Mouse (Mus musculus) kidney, embryonic 15.5 days (tissue): ENCODE measurements around the gene Serpinb6a. TPM values are rescaled to one million over a fixed set of nuclear protein-coding genes. Genes with fewer than 3 reads are reported as not detected.

ENCODE experiments used
- polyA plus RNA-seq: library from polyadenylated mRNA; unstranded; fragments of >200 nt; fragmentation: Nextera tagmentation; extraction: Ambion mirVana; gene quantifications from 2 replicates; pipeline ENCODE4 v1.2.1, GENCODE M21; 2015

Gene Serpinb6a
- polyA plus RNA-seq, 1 experiment from 2014 or later = 70.9 TPM

Other genes starting within 250 kb of the Serpinb6a start
- gene Serpinb6e, start 159.4 kb downstream of the Serpinb6a start, polyA plus RNA-seq = not detected in 2 replicates
- gene Serpinb6c, start 97.1 kb downstream of the Serpinb6a start, polyA plus RNA-seq = 0.19 and 0.32 TPM in 2 replicates
- 26.1 and 26.2 TPM in 2 replicates for gene Nqo2, start 38.1 kb downstream of the Serpinb6a start, polyA plus RNA-seq
- 18.3 and 18.6 TPM in 2 replicates for gene Ripk1, start 431 bp downstream of the Serpinb6a start, polyA plus RNA-seq
- 66.7 and 72.2 TPM in 2 replicates for gene Bphl, start 34.8 kb upstream of the Serpinb6a start, polyA plus RNA-seq
- gene Tubb2a, start 75.2 kb upstream of the Serpinb6a start, polyA plus RNA-seq = 102 and 132 TPM in 2 replicates
- gene Tubb2b, start 127.7 kb upstream of the Serpinb6a start, polyA plus RNA-seq = 29.3 and 36.6 TPM in 2 replicates
- 79.0 and 88.7 TPM in 2 replicates for gene Psmg4, start 160.2 kb upstream of the Serpinb6a start, polyA plus RNA-seq